Mouse (Mus musculus) heart, adult 8-10 months (tissue): ENCODE measurements around the gene A530032D15Rik. TPM values are rescaled to one million over a fixed set of nuclear protein-coding genes. Genes with fewer than 3 reads are reported as not detected.
"Not testable (repeated sequence)": the region's sequence is repeated elsewhere in the genome, so short reads cannot be mapped to it uniquely, and the experiment has no call there.

ENCODE experiments used
- DNase-seq: peaks from one replicate; pipeline ENCODE4 v3.0.0; 2022; ENCODE audit warnings: low spot score
- total RNA-seq, 4 experiments: library from RNA; stranded (reverse); gene quantifications; 2 replicates each; pipeline ENCODE4 v1.2.4; 2022

The A530032D15Rik gene
- total RNA-seq = under 1 TPM in 2 of 4 experiments, not detected in 2; 0.30 to 0.53 TPM

DNA sequence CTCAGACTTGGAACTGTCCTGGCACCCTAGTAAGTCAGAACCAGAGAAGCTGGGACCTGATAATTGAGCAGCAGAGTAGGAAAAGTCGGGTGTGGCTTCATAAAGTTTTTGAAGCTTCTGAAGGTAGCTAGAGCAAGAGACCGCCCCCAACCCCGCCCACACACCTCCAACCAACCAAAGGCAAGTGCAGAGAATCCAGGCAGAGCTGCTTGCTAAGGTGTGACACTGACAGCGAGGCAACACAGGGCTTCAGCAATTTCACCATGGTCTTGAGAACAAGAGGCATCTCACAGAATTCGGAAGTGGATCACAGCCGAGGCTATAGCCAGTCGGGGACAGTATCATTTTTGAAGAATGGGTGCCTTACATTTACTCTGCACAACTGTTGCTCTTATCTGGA lies at the start of gene A530032D15Rik:
TSS of gene A530032D15Rik (minus strand) at position 101 of the 400 bp plus-strand sequence.
- DNase-seq = not testable (repeated sequence)

DNA sequence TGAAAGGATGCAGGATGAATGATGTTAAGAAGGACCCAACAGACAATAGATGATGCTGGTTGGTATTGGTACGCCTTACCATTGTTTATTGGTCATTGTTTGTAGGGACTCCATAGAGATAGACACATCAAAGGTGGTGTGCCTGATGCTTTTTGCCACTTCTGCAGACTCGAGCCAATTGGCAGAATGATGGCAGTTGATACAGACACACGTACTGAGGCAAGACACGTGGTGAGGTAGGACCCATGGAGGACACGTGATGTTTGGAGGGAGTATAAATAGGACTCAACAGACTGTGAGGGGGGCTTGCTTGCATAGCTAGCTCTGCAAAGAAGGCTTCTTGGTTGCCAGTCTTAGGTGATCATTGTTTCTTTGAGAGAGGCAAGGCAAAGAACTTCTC lies 45.5 kb upstream of the A530032D15Rik start:
- DNase-seq = not testable (repeated sequence)

DNA sequence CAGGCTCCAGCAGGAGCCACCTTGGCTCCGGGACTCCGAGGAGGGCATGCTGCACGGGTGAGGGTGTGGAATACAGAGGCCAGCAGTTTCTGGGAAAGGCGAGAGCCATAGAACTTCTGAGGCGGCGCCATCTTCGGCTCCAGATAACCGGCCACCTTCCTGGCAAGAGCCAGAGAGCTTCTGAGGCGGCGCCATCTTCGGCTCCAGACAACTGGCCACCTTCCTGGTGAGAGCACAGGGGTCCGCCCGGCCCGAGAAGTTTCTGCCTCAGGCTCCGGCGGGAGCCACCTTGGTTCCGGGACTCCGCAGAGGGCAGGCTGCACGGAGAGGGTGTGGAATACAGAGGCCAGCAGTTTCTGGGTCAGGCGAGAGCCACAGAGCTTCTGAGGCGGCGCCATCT lies 24.0 kb upstream of the A530032D15Rik start:
- not testable (repeated sequence) for DNase-seq

DNA sequence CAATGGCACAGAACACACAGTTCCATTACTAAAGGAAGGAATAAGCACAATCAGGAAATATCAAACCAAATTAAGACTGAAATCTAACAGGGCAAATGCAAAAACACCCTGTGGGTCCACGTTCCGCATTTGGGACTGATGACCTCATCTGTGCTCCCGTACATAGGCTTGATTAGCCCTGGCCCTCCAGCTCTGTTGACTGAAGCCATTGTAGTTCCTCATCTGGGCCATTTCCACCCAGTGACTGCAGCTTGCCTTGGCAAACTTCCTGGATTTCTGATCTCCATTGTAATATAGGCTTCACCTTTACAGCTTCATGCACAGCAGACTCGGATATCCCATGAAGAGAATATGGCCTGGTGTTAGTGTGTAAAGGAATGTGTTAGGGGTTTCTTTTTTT lies 12.2 kb upstream of the A530032D15Rik start:
- DNase-seq = not testable (repeated sequence)

DNA sequence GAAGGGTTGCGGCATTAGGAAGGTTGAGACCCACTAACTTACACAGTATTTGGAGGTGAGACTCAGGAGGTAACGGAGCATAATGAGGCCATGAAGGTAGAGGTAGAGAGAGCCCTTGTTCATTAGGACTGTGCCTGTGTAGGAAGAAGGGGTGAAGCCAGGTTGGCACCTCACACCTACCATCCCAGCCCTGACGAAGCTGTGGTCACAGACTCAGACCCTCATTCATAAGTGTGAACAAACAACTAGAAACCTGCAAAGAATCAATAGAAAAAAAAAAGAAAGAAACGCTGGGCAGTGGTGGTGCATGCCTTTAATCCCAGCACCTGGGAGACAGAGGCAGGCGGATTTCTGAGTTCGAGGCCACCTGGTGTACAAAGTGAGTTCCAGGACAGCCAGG lies 8.7 kb upstream of the A530032D15Rik start:
- not testable (repeated sequence) for DNase-seq

DNA sequence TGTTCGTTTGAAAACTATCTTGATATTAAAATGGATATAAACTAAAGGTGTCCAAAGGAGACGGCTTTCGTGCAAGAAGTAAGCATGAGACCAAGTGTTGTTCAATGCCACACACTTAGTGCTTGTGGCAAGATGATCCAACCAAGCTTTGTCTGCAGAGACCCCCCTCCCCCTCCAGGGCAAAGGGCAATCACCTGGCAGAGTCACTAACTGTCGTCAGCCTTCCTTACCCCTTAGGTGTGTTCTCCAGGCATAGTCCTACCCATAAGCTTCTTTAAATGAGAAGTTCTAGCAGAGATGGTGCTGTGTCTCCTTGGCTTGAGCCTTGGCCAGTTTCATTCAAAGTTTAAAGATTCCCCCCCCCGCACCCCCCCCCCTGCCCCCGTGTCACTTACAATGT lies 7.9 kb upstream of the A530032D15Rik start:
- DNase-seq = not testable (repeated sequence)

DNA sequence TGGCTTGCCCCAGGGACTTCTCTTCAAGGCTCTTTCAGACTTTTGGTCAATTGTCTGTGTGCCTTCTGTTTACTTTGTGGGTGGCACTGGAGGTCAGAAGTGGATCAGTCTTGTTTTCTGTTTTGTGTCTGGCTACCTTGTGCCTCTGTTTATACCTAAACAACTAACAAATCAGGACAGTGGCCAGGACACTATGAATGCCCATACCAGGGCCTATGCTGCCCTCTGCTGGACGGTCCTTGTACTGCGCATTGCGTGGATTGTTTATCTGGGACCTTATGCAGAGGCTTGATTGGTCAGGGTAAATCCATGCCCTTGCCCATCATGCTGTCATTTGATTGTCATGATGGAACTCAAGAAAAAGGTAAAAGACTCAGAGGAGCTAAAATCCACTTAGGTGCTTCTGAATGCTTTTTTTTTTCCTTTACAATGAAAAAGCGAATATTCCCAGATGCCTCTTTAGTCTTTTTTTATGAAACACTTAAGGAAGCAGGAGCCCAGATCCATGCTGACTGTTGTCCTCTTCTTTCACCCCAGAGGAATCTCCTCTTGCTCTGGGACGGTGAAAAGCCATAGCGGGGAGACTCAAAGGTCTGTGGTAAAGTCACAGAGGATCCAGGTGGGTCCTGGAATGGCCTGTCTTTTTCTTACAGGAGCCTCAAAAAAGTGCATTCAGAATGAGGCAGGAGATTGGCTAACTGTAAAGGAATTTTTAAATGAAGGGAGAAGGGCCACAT lies 5.2 kb upstream of the A530032D15Rik start:
- DNase-seq = not testable (repeated sequence)

DNA sequence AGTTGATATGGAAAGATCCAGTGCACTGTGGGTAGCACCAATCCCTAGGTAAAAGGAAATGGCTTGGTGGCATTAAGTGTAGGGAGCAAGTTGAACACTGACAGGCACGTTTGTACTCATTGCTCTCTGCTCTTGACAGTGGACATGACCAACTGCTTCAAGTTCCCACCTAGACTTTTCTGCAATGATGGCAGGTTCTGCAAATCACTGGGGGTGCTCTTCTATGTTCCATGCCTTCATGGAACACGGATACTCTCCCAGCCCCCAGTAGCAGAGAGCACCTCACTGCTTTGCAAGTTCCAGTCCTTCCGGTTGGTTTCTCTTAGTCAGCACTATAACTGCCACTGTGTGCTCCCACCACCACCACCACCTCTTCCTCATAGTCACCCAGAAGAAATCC lies 4.4 kb upstream of the A530032D15Rik start:
- not testable (repeated sequence) for DNase-seq

DNA sequence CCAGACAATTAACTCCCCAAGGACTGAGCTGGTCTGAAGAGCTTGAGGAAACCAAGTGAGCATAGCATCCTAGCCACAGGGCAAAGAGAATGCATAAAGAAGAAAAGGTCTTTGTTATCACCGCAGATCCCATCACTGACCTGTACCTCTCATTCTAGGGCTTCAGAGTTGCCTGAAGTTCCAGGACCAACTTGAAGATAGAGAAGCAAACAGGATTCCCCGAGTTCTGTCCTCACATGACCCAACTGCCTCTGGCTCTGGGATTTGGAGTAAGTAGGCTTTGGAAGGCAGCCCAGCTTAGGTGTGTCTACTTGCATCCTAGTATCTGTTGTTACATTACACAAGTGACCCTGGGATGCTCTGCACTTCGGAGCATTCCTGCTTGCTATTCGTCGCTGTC lies 3.2 kb upstream of the A530032D15Rik start:
- DNase-seq = not testable (repeated sequence)

DNA sequence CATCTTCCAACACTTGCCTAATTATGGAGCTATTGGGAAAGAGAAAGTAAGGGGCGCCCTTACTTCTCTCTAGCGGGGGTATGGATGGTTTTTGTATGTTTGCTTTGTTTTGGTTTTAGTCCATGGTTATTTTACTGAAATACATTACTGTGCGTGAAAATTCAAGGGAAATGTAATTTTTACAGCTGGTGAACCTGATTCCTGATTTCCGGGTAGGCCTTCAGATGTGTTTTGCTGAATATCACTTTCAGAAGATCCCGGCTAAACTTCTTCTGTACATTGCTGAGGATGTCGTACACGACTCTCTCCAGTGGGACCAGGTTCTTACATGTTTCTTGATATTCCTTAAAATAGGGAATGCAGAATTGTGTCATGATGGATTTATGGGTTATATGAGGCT lies 2.6 kb upstream of the A530032D15Rik start:
- DNase-seq = not testable (repeated sequence)

DNA sequence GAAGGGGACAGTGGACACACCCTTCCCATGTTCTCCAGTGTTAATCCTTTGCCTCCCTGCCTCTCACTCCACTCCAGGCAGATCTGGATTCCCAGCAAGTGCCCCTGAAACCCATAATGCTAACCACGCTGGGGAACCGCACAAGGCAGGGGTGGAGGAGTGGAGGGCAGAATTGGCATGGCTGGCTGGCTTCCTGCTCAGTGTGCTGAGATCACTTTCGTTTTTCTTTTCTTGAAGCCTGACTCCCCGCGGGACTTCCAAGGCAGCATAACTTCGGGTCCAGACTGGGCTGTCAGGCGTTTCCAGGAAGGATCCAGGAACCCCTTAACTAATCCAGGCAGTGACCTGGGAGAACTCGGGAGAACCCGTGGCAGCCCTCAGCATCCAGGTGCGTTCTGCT lies 1.9 kb upstream of the A530032D15Rik start:
- DNase-seq = not testable (repeated sequence)

DNA sequence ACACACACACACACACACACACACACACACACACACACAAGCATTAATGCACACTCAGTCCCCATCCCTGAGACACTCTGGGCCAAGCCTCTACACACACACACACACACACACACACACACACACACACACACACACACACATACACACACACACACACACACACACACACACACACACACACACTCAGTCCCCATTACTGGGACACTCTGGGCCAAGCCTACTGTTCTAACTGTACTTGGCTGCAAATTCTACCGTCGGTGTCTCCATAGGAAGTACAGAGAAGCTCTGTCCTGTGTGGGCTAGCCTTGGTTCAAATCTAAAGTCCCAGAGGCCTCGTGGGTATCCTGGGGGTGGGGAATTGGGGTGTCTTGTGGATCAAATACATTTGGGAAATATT lies 1.2 kb upstream of the A530032D15Rik start:
- DNase-seq = not testable (repeated sequence)

DNA sequence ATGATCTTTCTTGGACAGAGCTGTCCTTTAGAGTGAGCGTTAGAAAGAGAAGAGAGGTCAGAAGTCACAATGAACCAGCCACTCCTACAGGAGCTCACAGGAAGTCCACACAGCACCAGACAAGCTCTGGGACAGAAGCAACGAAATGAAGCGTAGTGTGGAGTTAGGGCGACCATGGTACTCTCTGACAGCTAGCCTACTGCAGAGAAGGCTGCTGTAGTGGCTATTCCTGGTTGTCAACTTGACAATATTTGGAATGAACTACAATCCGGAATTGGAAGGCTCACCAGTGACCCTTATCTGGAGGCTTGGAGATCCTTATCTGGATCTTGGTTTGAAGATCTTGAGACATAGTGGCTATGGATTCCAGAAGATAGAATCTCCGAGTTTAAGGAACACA lies 3.6 kb downstream of the A530032D15Rik start:
- DNase-seq = not testable (repeated sequence)

DNA sequence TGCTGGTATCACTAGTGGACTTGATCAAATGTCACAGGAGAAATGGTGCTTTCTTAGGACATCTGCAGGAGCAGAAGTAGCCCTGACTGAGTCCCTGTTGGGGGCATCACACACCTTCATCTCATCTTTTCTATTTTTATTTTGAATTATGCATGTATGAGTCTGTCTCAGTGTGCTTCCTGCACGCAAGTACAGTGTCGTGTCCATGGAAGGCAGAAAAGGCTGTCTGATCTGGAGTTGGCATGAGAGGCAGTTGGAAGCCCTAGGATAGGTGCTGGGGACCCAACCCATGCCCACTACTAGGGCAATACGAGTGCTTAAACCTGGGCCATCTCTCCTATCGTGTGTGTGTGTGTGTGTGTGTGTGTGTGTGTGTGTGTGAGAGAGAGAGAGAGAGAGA lies 4.3 kb downstream of the A530032D15Rik start:
- not testable (repeated sequence) for DNase-seq

DNA sequence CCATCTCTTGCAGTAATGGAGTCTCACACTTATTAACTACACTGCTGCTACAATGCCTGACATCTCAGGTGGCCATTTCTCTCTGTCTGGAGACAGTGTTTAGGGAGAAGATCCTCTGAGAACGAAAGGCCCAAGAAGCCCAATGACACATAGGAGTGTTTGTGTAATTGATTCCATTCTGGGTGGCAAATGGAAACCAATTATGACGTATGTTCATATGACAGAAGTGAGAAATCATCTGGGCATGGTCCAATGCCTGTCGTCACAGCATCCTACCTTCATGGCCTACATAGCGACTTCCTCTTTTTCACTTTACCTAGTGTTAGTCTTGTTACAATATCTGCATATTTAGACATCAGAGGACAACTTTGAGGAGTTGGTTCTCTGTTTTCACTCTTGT lies 7.9 kb downstream of the A530032D15Rik start:
- not testable (repeated sequence) for DNase-seq

DNA sequence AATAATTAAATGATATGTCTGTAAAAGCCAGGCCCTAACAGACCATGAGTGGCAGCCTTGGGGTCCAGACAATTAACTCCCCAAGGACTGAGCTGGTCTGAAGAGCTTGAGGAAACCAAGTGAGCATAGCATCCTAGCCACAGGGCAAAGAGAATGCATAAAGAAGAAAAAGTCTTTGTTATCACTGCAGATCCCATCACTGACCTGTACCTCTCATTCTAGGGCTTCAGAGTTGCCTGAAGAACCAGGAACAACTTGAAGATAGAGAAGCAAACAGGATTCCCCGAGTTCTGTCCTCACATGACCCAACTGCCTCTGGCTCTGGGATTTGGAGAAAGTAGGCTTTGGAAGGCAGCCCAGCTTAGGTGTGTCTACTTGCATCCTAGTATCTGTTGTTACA lies 9.8 kb downstream of the A530032D15Rik start, which contains the start of gene Gm10553:
TSS of gene Gm10553 (plus strand) at position 301 of the 400 bp plus-strand sequence.
- DNase-seq = not testable (repeated sequence)

DNA sequence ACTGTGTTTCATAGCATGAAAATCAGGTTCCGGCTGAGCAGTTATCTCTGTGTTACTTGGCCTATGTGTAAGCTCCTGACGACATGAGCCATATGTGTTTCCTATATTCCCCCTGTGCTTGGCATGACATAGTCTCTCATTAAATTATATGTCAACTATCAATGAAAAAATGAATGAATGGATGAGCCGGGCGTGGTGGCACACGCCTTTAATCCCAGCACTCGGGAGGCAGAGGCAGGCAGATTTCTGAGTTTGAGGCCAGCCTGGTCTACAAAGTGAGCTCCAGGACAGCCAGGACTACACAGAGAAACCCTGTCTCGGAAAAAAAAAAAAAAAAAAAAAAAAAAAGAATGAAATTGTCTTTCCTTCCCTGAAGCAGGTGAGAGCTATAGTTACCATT lies 10.6 kb downstream of the A530032D15Rik start:
- not testable (repeated sequence) for DNase-seq

DNA sequence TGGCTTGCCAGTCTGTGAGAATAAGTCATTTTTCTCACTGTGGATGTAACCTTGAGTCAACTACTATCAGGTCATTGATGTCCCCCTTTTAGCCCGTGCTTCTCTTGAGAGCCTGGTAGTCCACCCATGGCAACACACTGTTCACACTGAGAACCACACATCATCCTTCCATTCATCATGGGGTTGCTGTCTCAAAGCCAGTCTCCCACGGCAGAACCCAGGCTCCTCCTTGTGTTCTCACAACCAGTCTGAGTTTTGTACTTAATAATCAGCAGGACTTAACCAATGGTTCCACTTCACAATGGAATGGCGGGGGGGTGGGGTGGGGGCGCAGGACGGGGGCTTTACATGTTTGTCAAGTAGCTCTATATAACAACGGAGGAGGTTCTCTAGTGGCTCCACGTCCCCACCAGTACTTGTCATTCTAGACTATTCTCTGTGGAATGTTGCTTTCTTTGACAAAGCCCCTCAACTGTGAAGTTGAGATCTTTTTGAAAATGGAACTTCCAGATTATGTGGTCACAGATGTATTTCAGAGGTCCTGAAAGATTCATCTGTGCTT lies 16.6 kb downstream of the A530032D15Rik start:
- not testable (repeated sequence) for DNase-seq

DNA sequence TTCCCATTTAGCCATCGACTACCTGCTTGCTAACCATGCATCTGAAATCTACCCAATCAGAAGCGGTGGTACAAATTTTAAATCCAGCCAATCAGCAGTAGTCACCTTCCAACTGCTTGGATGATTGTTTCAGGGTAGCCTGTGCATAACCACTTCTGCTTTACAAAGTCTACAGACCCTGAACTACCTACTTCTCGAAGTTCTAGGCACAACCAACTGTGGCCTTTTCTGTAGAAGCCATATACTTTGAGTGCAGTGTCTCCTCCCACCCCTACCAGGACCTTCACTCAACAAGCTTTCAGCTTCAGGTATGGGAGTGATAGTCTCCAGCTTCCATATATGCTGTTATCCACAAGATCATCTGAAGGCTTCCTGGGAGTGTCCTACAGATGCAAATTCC lies 17.5 kb downstream of the A530032D15Rik start:
- DNase-seq = not testable (repeated sequence)

DNA sequence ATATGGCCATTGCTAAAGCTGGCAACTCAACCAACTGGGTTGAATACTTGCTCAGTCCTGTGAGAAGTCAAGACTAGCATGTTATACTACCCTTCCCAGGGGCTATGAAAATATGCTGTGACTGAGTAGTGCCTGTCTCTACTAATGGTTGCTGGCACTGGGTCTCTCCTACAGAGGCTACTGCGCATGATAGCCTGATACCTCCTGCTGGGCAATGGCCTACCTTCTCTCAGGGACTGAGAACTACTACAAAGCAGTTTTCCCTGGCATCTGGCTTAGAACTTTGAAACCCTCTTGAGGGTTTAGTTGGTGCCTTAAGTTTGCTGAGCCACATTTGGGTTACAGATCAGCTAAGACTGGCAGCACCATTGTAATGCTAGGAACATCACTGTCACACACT lies 23.4 kb downstream of the A530032D15Rik start:
- DNase-seq = not testable (repeated sequence)

DNA sequence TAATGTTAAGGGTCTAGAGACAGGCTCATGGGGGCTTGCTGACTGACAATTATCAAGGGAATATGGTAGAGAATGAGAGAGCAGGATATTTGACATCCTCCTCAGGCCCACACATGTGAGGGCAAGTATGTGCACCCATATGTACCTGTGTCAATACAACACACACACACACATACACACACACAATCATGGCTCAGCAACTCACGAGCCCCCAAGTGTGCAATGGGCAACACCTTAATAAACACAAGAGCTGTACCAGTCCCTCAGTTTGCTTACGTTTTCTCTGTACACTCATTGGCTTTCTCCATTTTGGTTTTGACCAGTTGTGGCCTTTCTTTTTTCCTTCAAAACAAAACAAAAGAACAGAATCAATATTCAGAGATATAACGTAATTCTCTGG lies 24.9 kb downstream of the A530032D15Rik start:
- not testable (repeated sequence) for DNase-seq

DNA sequence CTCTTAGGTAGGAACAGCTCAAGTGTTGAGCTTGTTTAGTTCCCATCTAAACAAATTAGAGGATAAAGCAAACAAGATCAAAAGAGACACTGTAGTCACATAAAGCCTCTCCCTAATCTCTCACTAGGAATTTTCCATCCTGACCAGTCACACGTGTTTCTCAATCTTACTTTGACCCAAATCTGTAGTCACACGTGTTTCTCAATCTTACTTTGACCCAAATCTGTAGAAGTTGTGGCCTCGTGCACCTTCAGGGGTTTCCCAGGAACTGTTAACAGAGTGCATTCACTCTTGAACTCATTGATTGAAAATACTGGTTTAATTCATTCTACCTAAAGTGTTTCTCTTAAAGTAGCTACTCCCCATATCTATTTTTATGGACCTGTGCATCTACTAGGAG lies 36.6 kb downstream of the A530032D15Rik start:
- not testable (repeated sequence) for DNase-seq

DNA sequence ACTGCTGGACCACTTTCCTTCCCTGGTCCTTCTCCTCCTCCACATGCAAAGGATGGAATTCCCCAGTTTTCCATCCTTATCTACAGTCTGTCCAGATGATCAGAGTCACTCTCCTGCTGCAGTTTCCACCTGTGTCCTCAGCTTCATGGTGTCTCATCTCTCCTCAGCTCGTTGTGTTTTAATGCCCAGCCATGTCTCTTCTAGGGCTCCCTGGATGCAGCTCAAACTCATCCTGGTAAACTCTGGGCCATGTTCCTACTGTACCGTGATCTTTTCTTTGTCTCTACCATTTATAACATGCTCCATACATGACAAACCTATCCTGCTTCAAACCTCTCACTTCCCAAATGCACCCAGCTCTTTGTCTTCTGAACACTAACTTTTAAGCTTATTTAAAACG lies 38.0 kb downstream of the A530032D15Rik start:
- DNase-seq = not testable (repeated sequence)
